Mouse (Mus musculus): Measurements from ENCODE around the gene Tnfrsf21.

Tnfrsf21 gene

DNA sequence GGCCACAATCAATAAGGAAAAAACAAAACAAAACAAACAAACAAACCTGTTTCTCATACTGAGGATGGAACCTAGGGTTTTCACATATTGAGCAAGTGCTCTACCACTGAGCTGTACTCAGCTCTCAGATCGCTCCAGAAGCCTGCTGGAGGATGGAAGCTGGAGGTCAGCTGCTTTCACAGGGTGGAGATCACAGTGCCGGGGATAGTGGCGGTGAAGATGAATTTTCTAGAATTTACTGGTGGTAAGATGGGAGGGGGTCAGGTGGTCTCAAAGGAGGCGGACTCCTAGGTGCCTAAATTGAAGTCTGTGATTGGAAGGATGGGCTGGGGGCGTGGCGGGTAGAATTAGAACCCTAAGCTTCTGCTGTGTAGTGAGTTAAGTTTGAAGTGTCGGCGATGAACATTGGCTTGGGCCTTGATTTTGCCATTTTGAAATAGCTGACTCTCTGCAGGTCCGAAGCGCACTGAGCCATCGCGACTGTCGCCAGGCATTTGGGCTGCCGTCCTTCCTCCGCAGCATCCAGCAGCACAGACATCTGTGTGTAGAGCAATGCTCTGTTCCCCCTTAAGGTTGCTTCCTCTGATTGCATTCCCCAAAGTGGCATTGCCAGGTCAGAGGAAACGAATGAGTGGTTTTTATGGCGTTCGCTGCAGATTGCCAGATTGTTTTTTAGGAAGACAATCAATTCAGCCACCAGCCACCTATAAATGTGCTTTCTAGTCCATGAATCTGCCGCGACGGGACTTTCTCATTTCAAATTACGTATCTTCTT lies 9.7 kb downstream of the Tnfrsf21 start:
- no peak for DNase-seq

GRCm38 (mm10) chr17:43026708-43027107 lies 10.4 kb downstream of the Tnfrsf21 start:
- DNase-seq: no peak

- no peak for DNase-seq
Observed at GRCm38 (mm10) chr17:43029546-43029945, 13.2 kb downstream of the Tnfrsf21 start.

DNA sequence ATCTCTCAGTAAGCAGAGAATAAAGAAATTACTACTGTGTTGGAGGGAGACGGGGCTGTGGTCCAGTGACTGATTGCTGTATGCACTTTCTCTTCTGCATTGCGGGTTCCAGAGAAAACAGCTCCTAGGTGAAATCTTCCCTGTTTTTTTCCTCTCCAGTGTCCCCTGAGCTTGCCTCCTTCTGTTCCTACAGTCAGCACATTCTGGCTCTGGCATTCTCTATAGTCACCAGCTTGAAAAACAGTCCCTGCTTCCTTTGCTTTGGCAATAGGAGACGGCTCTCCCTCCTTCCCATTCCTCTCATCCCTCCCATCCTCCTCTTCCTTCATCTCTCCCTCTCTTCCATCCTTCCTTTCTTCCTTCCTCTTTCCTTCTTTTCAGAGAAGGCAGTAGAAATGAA lies 13.9 kb downstream of the Tnfrsf21 start:
- peak in 1 of 2 experiments; percentile 23 for DNase-seq

DNA sequence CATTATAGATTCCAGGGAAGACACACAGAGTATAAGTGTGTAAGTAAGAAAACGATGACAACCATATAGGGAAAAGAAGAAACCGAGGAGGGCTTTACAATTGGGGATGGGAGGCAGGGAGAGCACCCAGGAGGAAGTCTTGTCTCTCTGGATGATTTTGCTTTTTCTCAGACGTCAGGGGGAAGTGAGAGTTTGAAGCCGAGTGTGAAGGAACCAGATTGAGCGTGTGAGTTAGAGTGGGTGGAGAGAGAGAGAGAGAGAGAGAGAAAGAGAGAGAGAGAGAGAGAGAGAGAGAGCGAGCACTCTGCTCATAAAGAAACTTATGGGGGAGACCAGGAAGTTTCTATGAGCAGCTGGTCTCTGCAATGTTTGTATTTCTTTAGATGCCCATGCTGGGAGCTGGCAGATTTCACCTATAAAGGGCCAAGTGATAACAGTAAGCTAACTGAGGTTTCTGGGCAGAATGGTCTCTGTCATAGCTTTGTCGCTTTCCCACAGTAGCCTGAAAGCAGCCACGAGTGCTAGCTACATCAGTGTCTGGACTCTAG lies 16.2 kb downstream of the Tnfrsf21 start:
- DNase-seq: no peak

DNA sequence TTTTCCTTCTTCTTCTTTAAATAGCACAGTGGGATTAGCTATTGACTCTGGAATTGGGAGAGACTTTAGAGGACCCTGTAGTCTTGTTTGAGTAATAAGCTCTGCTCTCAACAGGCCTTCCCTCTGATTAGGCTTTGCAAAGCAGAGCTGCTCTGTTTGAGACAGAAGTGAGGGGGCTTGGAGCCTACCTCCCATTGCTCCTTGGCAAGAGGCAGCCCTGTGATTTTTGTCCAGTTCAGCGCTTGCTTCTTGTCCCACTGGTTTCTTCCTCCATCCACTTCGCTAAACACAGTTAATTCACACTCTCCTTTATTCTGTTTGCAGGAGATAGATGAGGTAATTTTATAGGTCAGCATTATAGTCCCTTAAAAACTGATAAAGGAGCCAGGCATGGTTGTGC lies 19.0 kb downstream of the Tnfrsf21 start:
- no peak for DNase-seq

DNA sequence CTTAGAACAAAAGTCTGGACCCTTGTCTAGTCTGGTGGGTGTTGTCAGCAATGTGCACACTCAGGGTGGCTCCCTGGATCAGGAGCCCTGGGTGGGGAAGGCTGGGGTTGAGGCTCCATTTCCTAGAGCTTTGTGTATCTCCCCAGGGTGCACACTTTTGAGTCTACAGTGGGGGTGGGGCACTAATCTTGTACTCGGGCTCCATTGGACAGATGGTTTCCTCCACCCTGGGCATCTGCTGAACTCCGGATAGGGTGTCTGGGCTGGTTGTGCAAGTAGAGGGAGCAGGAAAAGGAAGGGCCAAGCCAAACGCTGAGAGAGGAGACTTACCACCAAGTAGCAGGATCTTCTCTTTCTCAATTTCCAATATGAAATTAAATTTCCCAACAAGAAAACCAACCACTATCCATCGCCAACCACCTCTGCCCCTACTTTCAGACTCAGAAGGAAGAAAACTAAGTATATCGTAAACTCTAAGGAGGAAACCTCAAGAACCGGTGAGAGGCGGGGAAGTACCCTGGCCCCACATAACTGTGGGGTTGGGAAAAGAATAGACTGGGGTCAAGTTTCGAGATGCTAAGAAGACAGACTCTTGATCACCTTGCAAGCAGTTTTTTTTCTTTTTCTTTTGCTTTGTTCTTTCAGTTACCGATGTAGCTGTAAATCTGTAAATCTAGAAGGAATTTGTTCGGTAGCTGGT lies 19.9 kb downstream of the Tnfrsf21 start:
- peak in 1 of 2 experiments; percentile 25 for DNase-seq

DNA sequence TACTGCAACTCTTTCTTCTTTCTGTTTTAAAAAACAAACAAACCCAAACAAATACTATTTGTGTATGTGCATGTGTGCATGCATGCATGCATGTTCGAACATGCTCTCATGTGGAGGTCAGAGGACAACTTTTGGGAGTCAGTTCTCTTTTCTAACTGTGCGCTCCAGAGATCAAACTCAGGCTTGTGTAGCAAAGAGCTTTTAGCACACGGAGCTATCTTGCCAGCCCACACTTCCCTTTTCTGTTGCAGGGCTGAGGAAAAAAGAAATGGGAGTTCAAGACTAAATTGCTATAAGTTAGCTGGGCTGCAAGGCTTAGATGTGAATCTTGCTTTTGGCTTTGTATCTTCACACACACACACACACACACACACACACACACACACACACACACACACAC lies 24.2 kb downstream of the Tnfrsf21 start:
- no peak for DNase-seq

GRCm38 (mm10) chr17:43050619-43051018 lies 34.3 kb downstream of the Tnfrsf21 start:
- no peak for DNase-seq

- DNase-seq: no peak
Observed at GRCm38 (mm10) chr17:43052791-43053190, 36.4 kb downstream of the Tnfrsf21 start.

GRCm38 (mm10) chr17:43053943-43054342 lies 37.6 kb downstream of the Tnfrsf21 start:
- DNase-seq: no peak

GRCm38 (mm10) chr17:43058277-43059025 lies 42.1 kb downstream of the Tnfrsf21 start:
- DNase-seq: no peak

- DNase-seq: no peak
Observed at GRCm38 (mm10) chr17:43064705-43065104, 48.4 kb downstream of the Tnfrsf21 start.

DNA sequence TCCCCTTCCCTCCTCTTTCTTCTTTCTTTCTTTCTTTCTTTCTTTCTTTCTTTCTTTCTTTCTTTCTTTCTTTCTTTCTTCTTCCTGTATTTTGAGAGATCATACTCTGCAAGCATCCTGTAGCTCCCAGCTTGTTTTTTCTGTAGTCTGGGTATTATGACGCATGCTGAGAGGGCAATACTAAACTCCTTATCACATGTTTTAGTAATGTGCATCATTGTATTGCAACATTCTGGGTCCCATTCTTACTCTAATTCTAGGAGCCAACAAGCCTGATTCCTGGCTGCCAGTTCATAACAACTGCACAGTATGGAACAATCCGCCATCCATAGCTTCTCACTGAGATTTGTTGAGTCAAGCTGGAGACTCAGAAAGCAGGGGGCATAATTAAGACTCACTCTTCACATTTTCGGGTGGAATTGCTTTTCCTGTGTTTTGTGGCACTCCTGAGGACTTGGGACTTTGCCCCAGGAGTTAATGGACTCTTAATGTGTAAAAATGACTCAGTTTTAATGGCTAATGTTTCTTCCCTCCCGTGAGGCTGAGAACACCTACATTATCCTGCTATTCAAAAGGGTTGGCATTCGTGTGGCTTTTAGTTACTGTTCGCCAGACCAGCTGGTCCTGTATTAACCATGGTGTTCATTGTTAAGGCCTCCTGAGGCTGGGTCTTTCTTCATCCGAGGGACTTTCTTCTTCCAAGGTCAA lies 52.6 kb downstream of the Tnfrsf21 start:
- DNase-seq: no peak

DNA sequence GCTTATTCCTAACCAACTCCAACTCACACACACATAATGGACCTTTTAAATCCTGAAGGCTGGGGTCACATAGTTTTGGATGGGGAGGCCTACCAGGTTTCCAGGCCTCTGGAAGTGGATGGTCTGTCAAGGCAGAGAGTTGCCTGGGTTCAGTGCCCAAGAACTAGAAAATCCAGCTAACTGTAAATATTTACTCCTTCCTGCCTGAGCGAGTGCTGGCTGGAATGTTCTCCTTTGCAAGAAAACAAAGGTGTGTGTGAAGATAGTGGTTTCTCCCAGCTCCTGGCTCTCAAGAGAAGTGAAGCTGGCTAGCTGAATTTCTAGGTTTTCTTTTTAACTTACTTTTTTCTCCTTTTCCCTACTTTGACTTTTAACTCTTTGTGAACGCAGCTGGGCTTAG lies 54.6 kb downstream of the Tnfrsf21 start:
- no peak for DNase-seq

DNA sequence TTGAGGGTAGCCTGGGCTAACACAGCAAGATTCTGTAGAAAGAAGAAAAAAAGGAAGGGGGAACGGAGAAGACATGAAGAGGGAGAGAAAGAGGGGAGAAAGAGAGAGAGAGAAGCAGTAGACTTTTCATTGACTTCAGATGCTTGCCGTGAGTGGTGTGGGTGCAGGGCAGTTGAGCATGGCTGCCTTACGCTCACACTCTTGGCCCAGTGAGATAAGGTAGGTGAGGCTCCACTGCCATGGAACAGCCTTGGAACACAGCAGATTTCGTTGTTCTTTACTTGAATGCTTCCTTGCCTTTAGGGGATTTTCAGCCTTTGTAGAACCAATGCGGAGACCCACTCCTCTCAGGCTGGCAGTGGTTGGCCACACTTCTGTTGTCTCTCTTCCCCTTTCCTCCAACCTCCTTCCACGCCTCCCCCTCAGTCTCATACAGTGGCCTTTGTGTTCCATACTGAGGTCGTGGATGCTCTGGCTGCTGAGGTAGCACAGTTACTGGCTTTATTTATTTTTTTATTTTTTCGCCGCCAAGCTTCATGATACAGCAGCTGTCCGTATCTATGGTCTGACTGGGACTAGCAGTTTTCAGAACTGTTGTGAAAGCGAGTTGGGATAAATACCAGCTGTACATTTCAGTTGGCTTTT lies 55.9 kb downstream of the Tnfrsf21 start:
- DNase-seq: no peak

DNA sequence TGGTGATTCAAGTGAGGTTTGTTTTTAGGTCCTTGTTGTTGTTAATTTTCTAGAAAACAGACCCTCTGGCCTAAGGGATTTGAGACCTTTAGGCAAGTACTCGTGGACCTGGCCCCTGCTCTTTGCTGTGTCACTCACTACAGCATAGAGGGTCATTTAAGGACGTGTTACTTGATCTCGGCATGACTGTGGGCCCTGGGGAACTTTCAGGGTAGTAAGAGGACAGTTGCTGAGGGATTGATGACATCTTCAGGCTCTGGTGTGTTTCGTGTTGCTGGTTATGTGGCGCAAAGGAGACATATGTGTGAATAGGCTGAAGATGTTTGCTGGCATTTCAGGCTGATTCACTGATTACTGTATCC lies 56.4 kb downstream of the Tnfrsf21 start:
- DNase-seq: no peak

- no peak for DNase-seq
Observed at GRCm38 (mm10) chr17:43074391-43074790, 58.0 kb downstream of the Tnfrsf21 start.

DNA sequence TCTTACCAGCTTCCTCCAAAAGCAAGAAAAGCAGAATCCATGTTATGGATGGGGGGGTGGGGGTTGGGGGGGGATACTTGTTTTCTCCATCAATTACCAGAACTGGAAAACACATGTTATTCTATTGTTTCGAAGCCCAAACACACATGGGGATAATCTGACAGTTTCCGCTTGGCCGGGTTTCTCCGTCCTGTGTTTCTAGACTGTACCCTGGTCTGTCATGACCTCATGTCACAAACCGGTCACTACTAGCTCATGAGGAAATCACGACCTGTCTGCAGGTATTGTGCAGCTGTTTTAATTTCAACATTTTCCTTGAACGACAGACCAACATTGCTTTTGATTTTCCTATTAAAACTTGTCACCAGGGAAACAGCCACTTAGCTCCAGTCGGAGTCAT lies 58.7 kb downstream of the Tnfrsf21 start:
- DNase-seq: no peak

DNA sequence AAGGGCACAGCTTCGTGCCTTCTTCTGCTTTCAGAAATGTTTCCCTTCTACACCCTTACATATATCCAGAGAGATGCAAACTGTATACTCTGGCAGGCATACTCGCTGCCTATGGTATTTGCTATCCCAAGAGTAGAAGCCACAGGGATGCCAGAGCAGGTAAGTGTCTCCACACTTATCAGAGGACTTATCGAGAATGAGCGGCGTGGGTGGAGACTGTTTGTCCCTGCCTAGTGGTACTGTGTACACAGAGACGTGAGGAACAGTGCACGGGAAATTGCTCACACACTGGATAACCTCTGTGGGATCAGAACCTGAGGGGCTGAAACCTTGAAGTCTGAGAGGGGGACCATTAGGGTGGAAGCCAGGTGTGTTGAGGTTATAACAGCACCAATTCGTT lies 59.6 kb downstream of the Tnfrsf21 start:
- DNase-seq: peak in 1 of 2 experiments; percentile 6

- peak; percentile 61 to 66 for DNase-seq
Observed at GRCm38 (mm10) chr17:43076801-43077493, 60.6 kb downstream of the Tnfrsf21 start.

GRCm38 (mm10) chr17:43077540-43077939 lies 61.2 kb downstream of the Tnfrsf21 start:
- DNase-seq: peak; percentile 8 to 13
